Mouse (Mus musculus) CD4-positive helper T cell, adult 2 months (primary cell): ENCODE results near the gene Slc25a33.

Experiments used
- DNase-seq: peaks from one replicate; pipeline ENCODE4 v3.0.0-alpha.2; 2012; ENCODE audit warnings: low read depth, missing footprints, low spot score

Slc25a33 gene

GRCm38 (mm10) chr4:149794966-149795477 lies 20.9 kb upstream of the Slc25a33 start:
- DNase-seq: no peak

- DNase-seq: no peak
Measured at GRCm38 (mm10) chr4:149794010-149794338, 19.9 kb upstream of the Slc25a33 start.

GRCm38 (mm10) chr4:149793156-149794009 lies 19.3 kb upstream of the Slc25a33 start:
- DNase-seq: peak; percentile 53

- DNase-seq: no peak
Measured at GRCm38 (mm10) chr4:149792159-149792800, 18.2 kb upstream of the Slc25a33 start.

- DNase-seq: no peak
Measured at GRCm38 (mm10) chr4:149791470-149791869, 17.4 kb upstream of the Slc25a33 start.

GRCm38 (mm10) chr4:149790969-149791368 lies 16.9 kb upstream of the Slc25a33 start:
- DNase-seq: no peak

GRCm38 (mm10) chr4:149790546-149790945 lies 16.5 kb upstream of the Slc25a33 start:
- no peak for DNase-seq

GRCm38 (mm10) chr4:149789421-149790194 lies 15.5 kb upstream of the Slc25a33 start:
- no peak for DNase-seq

GRCm38 (mm10) chr4:149784901-149785300 lies 10.8 kb upstream of the Slc25a33 start:
- DNase-seq: no peak

- DNase-seq: no peak
Measured at GRCm38 (mm10) chr4:149784371-149784770, 10.3 kb upstream of the Slc25a33 start.

- no peak for DNase-seq
Measured at GRCm38 (mm10) chr4:149782975-149783374, 8.9 kb upstream of the Slc25a33 start.

- peak; percentile 53 for DNase-seq
Measured at GRCm38 (mm10) chr4:149780565-149781356, 6.7 kb upstream of the Slc25a33 start.

GRCm38 (mm10) chr4:149779966-149780365 lies 5.9 kb upstream of the Slc25a33 start:
- DNase-seq: no peak

- no peak for DNase-seq
Measured at GRCm38 (mm10) chr4:149777126-149777525, 3.0 kb upstream of the Slc25a33 start.

GRCm38 (mm10) chr4:149775760-149776362 lies 1.8 kb upstream of the Slc25a33 start:
- no peak for DNase-seq

- DNase-seq: no peak
Measured at GRCm38 (mm10) chr4:149775330-149775729, 1.3 kb upstream of the Slc25a33 start.

GRCm38 (mm10) chr4:149773408-149774093 lies 526 bp downstream of the Slc25a33 start:
- peak; percentile 45 for DNase-seq

GRCm38 (mm10) chr4:149772394-149772793 lies 1.7 kb downstream of the Slc25a33 start:
- DNase-seq: no peak

GRCm38 (mm10) chr4:149765201-149765600 lies 8.9 kb downstream of the Slc25a33 start:
- DNase-seq: no peak

- DNase-seq: no peak
Measured at GRCm38 (mm10) chr4:149763335-149763734, 10.7 kb downstream of the Slc25a33 start.
